ENCODE assay signal across 9 mouse cellular contexts in genomic region chr4:130799118-130799517, GRCm38 (mm10). TPM values are rescaled to one million over a fixed set of nuclear protein-coding genes. Genes with fewer than 3 reads are reported as not detected.
DNase-seq lines count a peak whose midpoint lies in the region; ATAC-seq lines count a peak whose summit lies in the region.
"Had no signal": no experiment of that assay in that cellular context is flagged by ENCODE, and none has a peak within 500 bp of the region (broad histone marks: within the 10 kb centered on the region; RNA-seq: fewer than 3 reads in every experiment).

No protein-coding gene starts in this region.

- peaks cover 38% of the 10 kb centered on the region for H3K4me1 ChIP-seq in forebrain, embryonic 14.5 days (ENCODE audit: control insufficient read depth, insufficient read depth, low read length)
- H3K4me1 ChIP-seq in limb, embryonic 12.5 days (replicated peaks): peaks cover 58% of the 10 kb centered on the region
- peaks cover 52% of the 10 kb centered on the region for H3K4me1 ChIP-seq in kidney, embryonic 14.5 days (ENCODE audit: control insufficient read depth, insufficient read depth, low read length)

- peak; percentile 61 to 75 for DNase-seq in kidney, postnatal 4 days
- no peak for DNase-seq in kidney, adult 8-10 months
- peak; percentile 73 to 77 for DNase-seq in adrenal gland, postnatal 36 days
- peak; percentile 58 for DNase-seq in forebrain, embryonic 14.5 days (ENCODE audit: low spot score)
- no peak for DNase-seq in B cell, adult 2 months
- no peak for DNase-seq in urinary bladder, postnatal 14 days (ENCODE audit: low spot score)

- WGBS in forebrain, embryonic 14.5 days: 57% methylated on average over 4 of the region's 4 CpGs
- 38% methylated on average over 4 of the region's 4 CpGs for WGBS in limb, embryonic 12.5 days
- 38% methylated on average over 4 of the region's 4 CpGs for WGBS in kidney, embryonic 14.5 days

- H3K9me3 ChIP-seq in forebrain, embryonic 14.5 days (replicated peaks; ENCODE audit: control insufficient read depth, low read length): no peaks in the 10 kb centered on the region
- H3K9me3 ChIP-seq in limb, embryonic 12.5 days: no peaks in the 10 kb centered on the region
- H3K9me3 ChIP-seq in kidney, embryonic 14.5 days (ENCODE audit: control insufficient read depth, low read length): no peaks in the 10 kb centered on the region

- H3K4me3 ChIP-seq in forebrain, embryonic 14.5 days (ENCODE audit: low read depth, low read length): no peak overlapping the region
- no peak overlapping the region for H3K4me3 ChIP-seq in limb, embryonic 12.5 days (replicated peaks)
- H3K4me3 ChIP-seq in kidney, embryonic 14.5 days (ENCODE audit: low read length): no peak overlapping the region
- H3K4me3 ChIP-seq: myocyte had no signal

- H3K4me2 ChIP-seq in forebrain, embryonic 14.5 days (ENCODE audit: low read length): no peak overlapping the region
- no peak overlapping the region for H3K4me2 ChIP-seq in limb, embryonic 12.5 days
- H3K4me2 ChIP-seq in kidney, embryonic 14.5 days (replicated peaks; ENCODE audit: low read depth, low read length): no peak overlapping the region

- H3K9ac ChIP-seq in forebrain, embryonic 14.5 days (ENCODE audit: low read length): no peak overlapping the region
- H3K9ac ChIP-seq in limb, embryonic 12.5 days (replicated peaks): no peak overlapping the region
- H3K9ac ChIP-seq in kidney, embryonic 14.5 days (ENCODE audit: low read depth, low read length): no peak overlapping the region

- H3K27me3 ChIP-seq in forebrain, embryonic 14.5 days (replicated peaks; ENCODE audit: control insufficient read depth, insufficient read depth, low read length): no peaks in the 10 kb centered on the region
- H3K27me3 ChIP-seq in limb, embryonic 12.5 days: 0 out of 2 replicates have a peak, but pooled peaks cover 4% of the 10 kb centered on the region
- no peaks in the 10 kb centered on the region for H3K27me3 ChIP-seq in kidney, embryonic 14.5 days (ENCODE audit: control insufficient read depth, insufficient read depth, low read length)

- no peak overlapping the region for H3K27ac ChIP-seq in forebrain, embryonic 14.5 days (ENCODE audit: low read depth, low read length)
- H3K27ac ChIP-seq in limb, embryonic 12.5 days: peak overlapping the region; percentile 88
- no peak overlapping the region for H3K27ac ChIP-seq in kidney, embryonic 14.5 days (ENCODE audit: low read depth, low read length)

- ATAC-seq in forebrain, embryonic 14.5 days: peak; percentile 33; the same call in 1 of the 2 replicates
- no peak for ATAC-seq in limb, embryonic 12.5 days (ENCODE audit: insufficient number of reproducible peaks, insufficient read depth, low FRiP score, low TSS enrichment, low read depth)
- ATAC-seq in kidney, embryonic 14.5 days (ENCODE audit: low FRiP score, low TSS enrichment): no peak

- H3K36me3 ChIP-seq in forebrain, embryonic 14.5 days (ENCODE audit: control insufficient read depth, insufficient read depth, low read length): no peaks in the 10 kb centered on the region
- H3K36me3 ChIP-seq in limb, embryonic 12.5 days: no peaks in the 10 kb centered on the region
- no peaks in the 10 kb centered on the region for H3K36me3 ChIP-seq in kidney, embryonic 14.5 days (ENCODE audit: control insufficient read depth, insufficient read depth, low read length)

RNA-seq across cellular contexts. Expression of gene Sdc3, which starts 6.8 kb away (rescaled TPM):
- total RNA-seq in adrenal gland, postnatal 36 days (2021): 100 to 1,000 TPM; 294 to 435 TPM
- 47.6 and 61.2 TPM in 2 replicates for polyA plus RNA-seq in forebrain, embryonic 14.5 days (2014; fragmentation: Nextera tagmentation; extraction: Ambion mirVana)
- 30.6 and 42.1 TPM in 2 replicates for polyA plus RNA-seq in limb, embryonic 12.5 days (2016; fragmentation: Nextera tagmentation; extraction: Ambion mirVana)
- 9.6 and 15.8 TPM in 2 replicates for polyA plus RNA-seq in kidney, embryonic 14.5 days (2014; fragmentation: Nextera tagmentation; extraction: Ambion mirVana)

Comparison
In these comparisons a context has a peak if more than half of its experiments do, and no peak if none do; other contexts are left out.
1. DNase-seq: peak in kidney, postnatal 4 days (2 of 2), adrenal gland, postnatal 36 days (2 of 2) and forebrain, embryonic 14.5 days (single experiment); none in kidney, adult 8-10 months (0 of 2), B cell, adult 2 months (0 of 2) and urinary bladder, postnatal 14 days (single experiment).